Mouse (Mus musculus): ENCODE results near the gene Rpl9-ps6. TPM values are rescaled to one million over a fixed set of nuclear protein-coding genes. Genes with fewer than 3 reads are reported as not detected.
"Not testable (repeated sequence)": the region's sequence is repeated elsewhere in the genome, so short reads cannot be mapped to it uniquely, and the experiment has no call there.

Rpl9-ps6 gene
- polyA plus RNA-seq, 1 experiment: 2.3 TPM

DNA sequence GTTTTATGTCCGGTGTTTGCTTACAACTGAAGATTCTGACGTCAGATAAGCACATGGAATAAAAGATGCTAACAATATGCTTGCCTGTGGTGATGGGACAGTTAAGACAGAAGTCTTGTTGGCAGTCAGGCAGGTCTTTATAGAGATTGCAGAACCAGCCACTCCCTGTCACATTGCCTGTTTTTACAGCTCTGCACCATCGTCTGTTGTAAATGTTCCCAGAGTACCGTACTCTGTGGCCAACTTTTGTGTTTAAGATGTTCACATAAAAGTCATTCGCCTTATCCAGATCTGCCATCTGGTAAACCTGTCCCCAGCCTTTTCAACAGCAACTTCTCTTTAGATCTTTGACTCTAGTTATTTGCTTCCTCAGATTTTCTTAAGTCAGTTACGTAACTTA, 31.0 kb upstream of the Rpl9-ps6 start:
- peaks cover 7% of the 10 kb centered on the region; the same call in 1 of the 2 replicates for H3K4me1 ChIP-seq
- no peak for TF ChIP-seq GATA1 (IDR thresholded peaks at IDR 0.05; ENCODE audit: borderline replicate concordance, low read length)
- H3K27me3 ChIP-seq (replicated peaks): no peaks in the 10 kb centered on the region
- H3K36me3 ChIP-seq (replicated peaks; ENCODE audit: low read length): peaks cover 87% of the 10 kb centered on the region
- H3K9me3 ChIP-seq: no peaks in the 10 kb centered on the region
- no peak overlapping the region for H3K4me3 ChIP-seq (replicated peaks)

DNA sequence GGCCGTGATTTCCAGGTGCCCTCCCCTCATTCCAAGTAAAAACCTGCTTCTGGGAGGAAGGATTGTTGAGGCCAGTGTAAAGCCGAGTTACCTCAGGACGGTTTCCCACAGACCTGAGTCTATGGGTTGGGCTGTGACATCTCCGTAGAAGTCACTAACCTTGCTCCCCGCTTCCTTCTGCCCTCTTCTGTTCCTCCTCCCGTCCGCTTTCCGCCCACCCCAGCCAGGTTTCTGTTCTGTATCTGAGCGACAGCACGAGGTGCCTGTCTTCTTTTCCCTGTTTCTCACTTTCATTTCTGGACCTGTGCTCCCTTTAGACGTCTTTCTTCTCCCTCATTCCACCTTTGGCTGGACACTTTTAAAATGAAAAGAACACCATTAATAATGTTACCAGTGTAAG, 28.7 kb upstream of the Rpl9-ps6 start:
- no peaks in the 10 kb centered on the region for H3K27me3 ChIP-seq (replicated peaks)
- H3K4me3 ChIP-seq (replicated peaks): no peak overlapping the region
- peaks cover 83% of the 10 kb centered on the region for H3K36me3 ChIP-seq (replicated peaks; ENCODE audit: low read length)
- no peaks in the 10 kb centered on the region for H3K9me3 ChIP-seq
- H3K4me1 ChIP-seq: peaks cover 16% of the 10 kb centered on the region
- TF ChIP-seq FLI1 (IDR thresholded peaks at IDR 0.05; ENCODE audit: low read length) (no peak), GATA1 (IDR thresholded peaks at IDR 0.05; ENCODE audit: borderline replicate concordance, low read length) (no peak)

DNA sequence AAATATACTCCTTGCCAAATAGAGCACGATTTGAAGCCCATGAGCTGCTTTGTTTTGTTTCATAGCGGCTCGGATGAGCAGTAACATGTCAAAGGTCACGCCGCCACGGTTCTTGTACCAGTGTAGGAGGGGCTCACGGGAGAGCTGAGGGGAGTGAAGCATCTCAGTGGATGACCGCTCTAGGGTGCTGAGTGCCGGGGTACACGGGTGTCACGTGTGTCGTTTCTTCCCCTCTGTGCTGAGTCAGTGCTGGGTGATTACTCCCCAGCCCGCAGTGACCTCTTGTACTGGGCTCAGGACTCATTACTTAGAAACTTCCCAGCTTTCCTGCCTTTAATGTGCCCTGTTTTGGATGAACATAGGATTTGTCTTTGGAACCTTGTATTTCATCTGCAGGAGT, 28.2 kb upstream of the Rpl9-ps6 start:
- no peak overlapping the region for H3K4me3 ChIP-seq (replicated peaks)
- no peak for TF ChIP-seq FLI1 (IDR thresholded peaks at IDR 0.05; ENCODE audit: low read length)
- TF ChIP-seq GATA1 (IDR thresholded peaks at IDR 0.05; ENCODE audit: borderline replicate concordance, low read length): no peak
- peaks cover 16% of the 10 kb centered on the region for H3K4me1 ChIP-seq
- H3K36me3 ChIP-seq (replicated peaks; ENCODE audit: low read length): peaks cover 79% of the 10 kb centered on the region
- H3K9me3 ChIP-seq: no peaks in the 10 kb centered on the region
- H3K27me3 ChIP-seq (replicated peaks): no peaks in the 10 kb centered on the region

DNA sequence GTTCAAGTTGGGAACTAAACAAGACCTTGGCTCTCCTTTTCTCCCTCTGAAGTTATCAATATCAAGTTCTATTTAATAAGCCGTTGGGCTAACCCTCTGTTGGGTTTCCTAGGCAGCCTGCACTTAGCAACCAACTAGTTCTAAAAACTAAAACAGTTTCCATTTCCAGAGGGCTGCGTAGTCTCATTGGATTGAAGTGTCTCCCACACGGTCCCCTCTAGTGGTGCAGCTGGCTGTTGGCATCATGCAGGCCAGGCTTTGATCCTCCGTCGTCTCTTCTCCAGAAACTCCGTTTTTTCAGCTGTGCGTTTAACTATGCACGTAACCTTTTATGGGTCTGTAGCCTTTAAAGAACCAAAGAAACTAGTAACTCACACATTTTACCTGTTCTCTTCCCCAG, 27.1 kb upstream of the Rpl9-ps6 start:
- Histone ChIP-seq H3K9me3 (no peaks in the 10 kb centered on the region), H3K4me3 (replicated peaks) (no peak overlapping the region), H3K4me1 (peaks cover 19% of the 10 kb centered on the region), H3K27me3 (replicated peaks) (no peaks in the 10 kb centered on the region), H3K36me3 (replicated peaks; ENCODE audit: low read length) (peaks cover 69% of the 10 kb centered on the region)
- TF ChIP-seq FLI1 (IDR thresholded peaks at IDR 0.05; ENCODE audit: low read length): no peak
- no peak for TF ChIP-seq GATA1 (IDR thresholded peaks at IDR 0.05; ENCODE audit: borderline replicate concordance, low read length)

DNA sequence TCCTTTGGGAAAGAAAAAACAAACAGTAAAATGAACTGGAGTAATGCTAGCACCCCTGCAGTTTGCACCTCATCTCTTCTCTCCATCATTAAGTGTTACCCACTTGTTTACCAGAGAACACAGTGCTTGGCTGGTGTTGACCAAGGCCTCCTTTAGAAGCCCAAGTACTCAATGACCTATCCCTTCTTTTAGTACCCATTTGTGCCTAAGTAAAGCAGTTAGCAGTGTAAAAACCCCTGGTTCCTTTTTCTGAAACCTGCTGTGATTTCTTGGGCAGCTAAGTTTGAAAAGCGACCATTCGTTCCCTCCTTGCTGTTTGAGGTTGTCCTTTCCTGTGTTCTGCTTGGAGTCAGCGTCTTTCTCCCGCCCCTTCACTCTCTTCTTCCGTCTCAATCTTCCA, 26.6 kb upstream of the Rpl9-ps6 start:
- Histone ChIP-seq H3K27me3 (replicated peaks) (no peaks in the 10 kb centered on the region), H3K4me3 (replicated peaks) (no peak overlapping the region), H3K4me1 (peaks cover 19% of the 10 kb centered on the region), H3K36me3 (replicated peaks; ENCODE audit: low read length) (peaks cover 64% of the 10 kb centered on the region), H3K9me3 (no peaks in the 10 kb centered on the region)
- TF ChIP-seq FLI1 (IDR thresholded peaks at IDR 0.05; ENCODE audit: low read length) (no peak), GATA1 (IDR thresholded peaks at IDR 0.05; ENCODE audit: borderline replicate concordance, low read length) (no peak)

DNA sequence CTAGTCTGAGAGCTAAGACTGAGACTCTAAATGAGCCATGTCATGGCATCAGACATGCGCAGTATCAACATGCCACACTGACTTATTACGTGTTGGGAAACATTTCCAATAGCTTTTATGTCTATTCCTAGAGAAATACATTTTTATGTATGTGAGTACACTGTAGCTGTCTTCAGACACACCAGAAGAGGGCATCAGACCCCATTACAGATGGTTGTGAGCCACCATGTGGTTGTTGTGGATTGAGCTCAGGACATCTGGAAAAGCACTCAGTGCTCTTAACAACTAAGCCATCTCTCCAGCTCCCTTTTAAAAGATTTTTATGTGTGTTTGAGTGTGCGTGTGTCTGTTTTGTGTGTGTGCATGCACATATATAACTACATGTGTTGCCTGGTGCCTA, 26.0 kb upstream of the Rpl9-ps6 start:
- H3K27me3 ChIP-seq (replicated peaks): no peaks in the 10 kb centered on the region
- H3K9me3 ChIP-seq: no peaks in the 10 kb centered on the region
- H3K4me3 ChIP-seq (replicated peaks): no peak overlapping the region
- peaks cover 26% of the 10 kb centered on the region for H3K4me1 ChIP-seq
- peaks cover 58% of the 10 kb centered on the region for H3K36me3 ChIP-seq (replicated peaks; ENCODE audit: low read length)
- TF ChIP-seq GATA1 (IDR thresholded peaks at IDR 0.05; ENCODE audit: borderline replicate concordance, low read length): no peak
- no peak for TF ChIP-seq FLI1 (IDR thresholded peaks at IDR 0.05; ENCODE audit: low read length)

DNA sequence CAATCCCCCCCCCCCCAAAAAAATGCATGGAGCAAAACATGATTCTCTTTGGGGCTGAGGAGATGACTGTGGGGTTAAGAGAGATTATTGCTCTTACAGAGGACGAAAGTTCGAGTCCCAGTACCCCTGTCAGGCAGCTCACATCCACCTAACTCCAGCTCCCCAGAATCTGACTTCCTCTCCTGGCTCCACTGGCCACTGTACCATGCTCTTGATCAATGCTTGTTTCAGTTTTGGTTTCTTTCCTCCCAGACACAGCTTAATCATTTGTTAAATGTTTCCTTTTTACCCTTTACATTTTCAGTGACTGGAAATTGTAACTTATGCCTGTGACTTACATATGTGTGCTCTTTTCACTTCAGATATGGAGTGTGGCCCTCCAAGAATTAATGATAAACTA, 24.6 kb upstream of the Rpl9-ps6 start:
- Histone ChIP-seq H3K36me3 (replicated peaks; ENCODE audit: low read length) (peaks cover 45% of the 10 kb centered on the region), H3K27me3 (replicated peaks) (no peaks in the 10 kb centered on the region), H3K4me1 (peaks cover 37% of the 10 kb centered on the region), H3K9me3 (no peaks in the 10 kb centered on the region), H3K4me3 (replicated peaks) (no peak overlapping the region)
- TF ChIP-seq FLI1 (IDR thresholded peaks at IDR 0.05; ENCODE audit: low read length) (no peak), GATA1 (IDR thresholded peaks at IDR 0.05; ENCODE audit: borderline replicate concordance, low read length) (no peak)

DNA sequence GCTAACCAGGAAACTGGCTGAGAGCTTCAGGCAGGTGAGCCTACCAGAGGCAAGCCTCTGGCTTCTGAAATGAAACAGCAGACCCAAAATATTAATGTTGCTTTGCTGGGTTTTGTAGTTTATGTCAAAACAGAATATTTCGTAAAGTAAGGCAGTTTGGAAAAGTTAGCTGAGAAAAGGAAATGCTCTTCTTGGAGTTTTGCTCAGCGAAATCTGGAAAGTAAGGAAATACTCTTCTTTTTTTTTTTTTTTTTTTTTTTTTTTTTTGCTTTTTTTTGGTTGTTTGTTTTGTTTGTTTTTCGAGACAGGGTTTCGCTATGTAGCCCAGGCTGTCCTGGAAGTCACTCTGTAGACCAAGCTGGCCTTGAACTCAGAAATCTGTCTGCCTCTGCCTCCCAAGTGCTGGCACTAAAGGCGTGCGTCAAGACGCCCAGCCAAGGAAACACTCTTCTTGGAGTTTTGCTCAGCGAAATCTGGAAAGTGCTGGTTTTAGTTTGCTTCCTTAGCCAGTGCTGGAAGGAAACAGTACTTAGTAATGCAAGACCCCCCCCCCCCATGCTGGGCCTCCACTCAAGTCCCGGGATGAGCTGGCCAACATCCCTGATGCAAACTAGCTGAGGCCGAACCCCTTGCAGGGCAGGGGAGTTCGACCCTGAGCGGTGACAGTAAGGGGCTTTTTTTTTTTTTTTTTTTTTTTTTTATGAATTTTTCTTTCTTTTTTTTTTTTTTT, 23.0 kb upstream of the Rpl9-ps6 start:
- Histone ChIP-seq H3K4me3 (replicated peaks) (no peak overlapping the region), H3K9me3 (no peaks in the 10 kb centered on the region), H3K4me1 (peaks cover 37% of the 10 kb centered on the region), H3K27me3 (replicated peaks) (no peaks in the 10 kb centered on the region), H3K36me3 (replicated peaks; ENCODE audit: low read length) (peaks cover 29% of the 10 kb centered on the region)
- TF ChIP-seq FLI1 (IDR thresholded peaks at IDR 0.05; ENCODE audit: low read length) (no peak), GATA1 (IDR thresholded peaks at IDR 0.05; ENCODE audit: borderline replicate concordance, low read length) (no peak)

DNA sequence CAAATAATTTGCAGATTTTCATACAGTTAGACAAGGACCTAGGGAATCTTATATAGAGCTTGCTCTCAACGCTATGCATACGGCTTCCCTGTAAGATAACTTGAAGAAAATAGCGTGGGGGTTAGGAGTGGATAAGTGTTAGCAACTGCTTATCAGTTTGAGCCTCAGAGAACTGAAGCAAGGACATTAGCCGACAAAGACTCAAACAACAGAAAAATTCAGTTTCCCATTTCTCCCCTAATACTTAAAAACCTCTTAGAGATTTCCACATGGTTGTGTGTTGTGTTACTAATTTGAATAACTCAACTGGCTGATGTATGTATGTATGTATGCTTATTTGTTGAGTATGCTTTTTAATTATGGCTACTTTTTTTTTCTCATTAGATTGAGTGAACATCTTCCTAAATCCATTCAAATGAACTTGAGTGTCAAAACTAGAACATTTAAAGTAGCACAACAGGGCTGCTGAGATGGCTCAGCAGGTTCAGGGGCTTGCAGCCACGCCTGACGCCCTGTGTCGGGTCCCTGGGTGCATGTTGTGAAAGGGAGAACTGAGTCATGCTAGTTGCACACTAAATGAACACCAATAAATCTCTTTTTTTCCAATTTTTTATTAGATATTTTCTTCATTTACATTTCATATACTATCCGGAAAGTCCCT, 21.3 kb upstream of the Rpl9-ps6 start:
- H3K9me3 ChIP-seq: no peaks in the 10 kb centered on the region
- peaks cover 13% of the 10 kb centered on the region for H3K36me3 ChIP-seq (replicated peaks; ENCODE audit: low read length)
- H3K4me3 ChIP-seq (replicated peaks): peak overlapping the region; percentile 95
- H3K4me1 ChIP-seq: peaks cover 37% of the 10 kb centered on the region
- no peak for TF ChIP-seq FLI1 (IDR thresholded peaks at IDR 0.05; ENCODE audit: low read length)
- no peak for TF ChIP-seq GATA1 (IDR thresholded peaks at IDR 0.05; ENCODE audit: borderline replicate concordance, low read length)
- H3K27me3 ChIP-seq (replicated peaks): no peaks in the 10 kb centered on the region

DNA sequence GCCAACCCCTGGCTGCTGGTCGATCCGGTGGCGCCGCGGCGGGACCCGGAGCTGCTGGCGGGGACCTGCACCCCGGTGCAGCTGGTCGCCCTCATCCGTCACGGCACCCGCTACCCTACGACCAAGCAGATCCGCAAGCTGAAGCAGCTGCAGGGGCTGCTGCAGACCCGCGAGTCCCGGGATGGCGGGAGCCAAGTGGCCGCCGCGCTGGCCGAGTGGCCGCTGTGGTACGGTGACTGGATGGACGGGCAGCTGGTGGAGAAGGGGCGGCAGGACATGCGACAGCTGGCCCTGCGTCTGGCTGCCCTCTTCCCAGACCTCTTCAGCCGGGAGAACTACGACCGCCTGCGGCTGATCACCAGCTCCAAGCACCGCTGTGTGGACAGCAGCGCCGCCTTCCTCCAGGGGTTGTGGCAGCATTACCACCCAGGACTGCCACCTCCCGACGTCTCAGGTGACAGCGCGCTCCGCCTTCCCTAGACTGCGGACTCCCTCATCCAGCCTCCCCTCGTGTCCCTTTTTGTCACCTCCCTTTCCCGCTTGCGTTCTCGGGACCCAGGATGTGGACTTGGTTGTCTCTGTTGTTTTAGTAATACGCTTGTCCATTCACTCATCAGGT, 19.8 kb upstream of the Rpl9-ps6 start:
- peaks cover 34% of the 10 kb centered on the region for H3K4me1 ChIP-seq
- H3K27me3 ChIP-seq (replicated peaks); H3K9me3 ChIP-seq; H3K36me3 ChIP-seq (replicated peaks; ENCODE audit: low read length): not testable (repeated sequence)
- peak overlapping the region; percentile 97 for H3K4me3 ChIP-seq (replicated peaks)
